Mouse (Mus musculus): ENCODE measurements at regions not wholly inside any gene's neighbourhood (a gene's known extent, or its start where the extent isn't known, plus 50 kb on each side); places are given as distances from the start of the nearest gene placed in this dataset.

DNA sequence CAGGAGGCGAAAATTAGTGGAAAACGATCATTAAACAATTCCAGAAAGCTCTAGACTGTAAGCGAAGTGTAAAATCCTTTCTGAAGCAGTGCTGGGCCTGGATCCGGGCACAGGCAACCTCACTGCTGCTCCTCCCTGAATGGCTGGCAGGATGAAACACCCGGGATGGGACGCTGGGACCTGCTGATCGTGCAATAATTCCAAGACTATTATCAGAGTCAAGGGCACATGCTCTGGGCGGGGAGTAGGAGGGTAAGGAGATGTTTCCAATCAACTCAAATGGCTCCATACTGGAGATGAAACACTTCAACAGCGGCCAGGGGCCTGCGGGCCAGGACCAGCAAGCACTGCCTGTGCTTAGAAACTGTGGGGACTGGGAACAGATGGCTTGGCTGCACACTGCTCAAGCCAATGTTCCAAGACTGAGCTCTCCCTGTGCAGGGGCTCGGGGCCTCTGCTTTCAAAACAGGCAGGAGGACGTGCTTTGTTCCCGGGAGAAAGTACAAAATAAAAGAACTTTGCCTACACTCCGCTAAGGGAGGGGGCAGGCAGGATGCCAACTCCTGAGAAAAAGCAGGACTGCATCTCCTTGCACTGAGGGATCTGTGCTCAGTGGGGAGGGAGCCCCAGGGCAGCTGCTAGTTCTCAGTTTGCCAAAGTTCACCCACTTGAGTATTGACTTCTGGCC is 63.3 kb upstream of the Ssr3 start:
- TF ChIP-seq POLR2A (IDR thresholded peaks at IDR 0.05; ENCODE audit: low read depth, low read length) (no peak), CTCF (IDR thresholded peaks at IDR 0.05; ENCODE audit: borderline replicate concordance, insufficient read depth, low read length) (no peak)
